Mouse (Mus musculus) retina, postnatal 1 day (tissue): ENCODE measurements around the gene Olfr1252.

Experiments used
- DNase-seq: peaks from one replicate; pipeline ENCODE4 v3.0.0-alpha.2; 2012

The Olfr1252 gene

DNA sequence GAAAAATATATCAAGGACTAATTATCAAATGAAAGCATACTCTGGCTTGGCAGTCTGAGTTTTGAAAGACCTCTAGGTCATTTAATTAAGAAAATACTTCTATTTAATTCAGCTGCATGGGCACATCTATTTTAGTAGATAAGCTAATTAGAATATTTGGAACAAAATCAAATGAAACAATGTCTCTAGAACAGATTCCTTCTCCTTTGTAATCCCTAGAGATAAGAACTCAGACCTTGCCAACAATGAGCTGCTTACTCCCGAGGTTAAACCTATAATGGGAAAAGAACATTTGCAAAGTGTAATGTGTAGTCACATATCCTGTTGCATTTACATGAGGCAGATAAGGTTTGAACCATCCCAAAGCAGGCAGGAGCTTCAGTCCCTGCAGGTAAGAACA, at the start of gene Olfr1252:
Olfr1252 (minus strand) TSS at position 101 of the 400 bp plus-strand sequence.
- DNase-seq, result no peak

DNA sequence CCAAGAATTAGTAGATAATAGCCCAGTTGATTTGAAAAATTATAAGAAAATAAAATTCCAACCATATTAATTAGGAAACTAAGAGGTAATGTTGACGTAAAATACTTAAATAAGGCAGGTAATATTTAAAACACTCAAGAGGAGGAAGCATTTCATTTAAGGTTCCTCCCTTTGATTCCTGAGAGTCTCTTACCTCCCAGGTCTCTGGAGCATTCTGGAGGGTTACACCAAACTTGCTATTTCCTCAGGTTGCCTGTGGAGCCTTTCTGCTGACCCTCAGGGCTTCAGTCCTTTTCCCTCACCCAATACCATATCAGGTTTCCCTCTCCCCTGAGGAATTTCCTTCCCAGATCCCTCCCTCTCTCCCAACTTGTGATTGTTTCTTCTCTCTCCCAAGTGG, 32.2 kb upstream of the Olfr1252 start, which contains the start of gene Olfr1253:
Olfr1253 (minus strand) TSS at position 101 of the 400 bp plus-strand sequence.
- DNase-seq, result no peak

DNA sequence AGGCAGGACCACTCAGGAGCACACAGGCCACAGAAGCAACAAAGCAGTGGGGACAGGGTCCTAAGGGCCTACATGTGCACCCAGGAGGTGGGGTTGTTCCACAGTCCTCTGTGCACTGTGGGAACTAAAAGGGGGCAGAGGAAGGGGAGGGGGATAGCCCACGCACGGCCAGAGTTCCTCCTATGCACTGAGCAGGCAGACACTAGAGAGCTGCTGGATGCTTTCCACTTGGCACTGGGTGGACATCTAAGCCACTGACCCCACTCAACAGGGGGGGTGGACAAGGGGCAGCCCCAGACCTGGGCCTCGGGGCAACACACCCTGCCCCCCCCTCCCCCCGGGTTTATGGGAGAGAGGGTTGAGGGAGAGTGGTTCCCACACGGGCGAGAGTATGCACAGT, 32.8 kb downstream of the Olfr1252 start:
- DNase-seq, result no peak

DNA sequence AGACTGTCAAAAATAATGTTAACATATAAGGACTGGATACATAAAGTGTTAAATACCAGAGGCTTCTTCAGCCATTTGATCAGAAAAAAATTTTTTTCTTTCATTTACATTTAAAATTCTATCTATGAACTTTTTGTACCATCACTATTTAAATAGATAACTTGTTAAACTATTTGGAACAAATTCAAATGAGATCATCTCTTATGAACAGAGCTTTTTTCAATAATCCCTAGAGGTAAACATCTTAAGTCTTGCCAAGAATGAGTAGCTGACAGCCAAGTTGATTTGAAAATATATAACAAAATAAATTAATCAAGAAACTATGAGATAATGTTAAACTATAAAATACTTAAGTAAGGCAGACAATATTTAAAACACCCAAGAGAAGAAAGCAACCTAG, 53.0 kb downstream of the Olfr1252 start, which contains the start of gene Olfr1251:
Olfr1251 (minus strand) TSS at position 101 of the 400 bp plus-strand sequence.
- no peak for DNase-seq
